Mouse (Mus musculus) heart, embryonic 16.5 days (tissue): ENCODE measurements around the gene Kank2. TPM values are rescaled to one million over a fixed set of nuclear protein-coding genes. Genes with fewer than 3 reads are reported as not detected.

Source experiments
- ATAC-seq: fragments of 200-750 bp; cut with Nextera tagmentation; replicated peaks from 2 replicates; pipeline ENCODE4 v1.8.0; 2017; ENCODE audit warnings: moderate number of reproducible peaks; ENCODE audit not compliant: insufficient read depth, low FRiP score; ENCODE audit errors: extremely low read depth
- H3K27ac ChIP-seq: fragments of 300-500 bp; sonication (generic); 2 replicates; pipeline ENCODE4 v1.5.1; 2014; ENCODE audit warnings: mild to moderate bottlenecking, low read length, control low read depth, moderate library complexity
- H3K27me3 ChIP-seq: fragments of 300-500 bp; sonication (generic); 2 replicates; pipeline ENCODE4 v1.6.1; 2014; ENCODE audit warnings: low read length, mixed read lengths; ENCODE audit not compliant: control insufficient read depth, insufficient read depth
- H3K36me3 ChIP-seq: fragments of 300-500 bp; sonication (generic); 2 replicates; pipeline ENCODE4 v1.6.1; 2014; ENCODE audit not compliant: control insufficient read depth, insufficient read depth
- H3K4me1 ChIP-seq: fragments of 300-500 bp; sonication (generic); 2 replicates; pipeline ENCODE4 v1.6.1; 2014; ENCODE audit warnings: low read length, mixed read lengths; ENCODE audit not compliant: control insufficient read depth, insufficient read depth
- H3K4me2 ChIP-seq: fragments of 300-500 bp; sonication (generic); 2 replicates; pipeline ENCODE4 v1.6.1; 2014; ENCODE audit warnings: low read depth, mild to moderate bottlenecking, control low read depth, low read length
- H3K4me3 ChIP-seq: fragments of 300-500 bp; sonication (generic); 2 replicates; pipeline ENCODE4 v1.5.1; 2014; ENCODE audit warnings: mild to moderate bottlenecking, control low read depth, low read length
- H3K9ac ChIP-seq: fragments of 300-500 bp; sonication (generic); 2 replicates; pipeline ENCODE4 v1.6.1; 2014; ENCODE audit warnings: low read length, control low read depth
- H3K9me3 ChIP-seq: fragments of 300-500 bp; sonication (generic); replicated peaks from 2 replicates; pipeline ENCODE4 v1.6.1; 2016; ENCODE audit warnings: low read length; ENCODE audit not compliant: control insufficient read depth
- WGBS: fragments of 180-500 bp; shearing (Covaris S2); extraction: QIAGEN DNeasy Blood & Tissue Kit; methylation state at CpG from one replicate; pipeline ENCODE4 v1.1.7; 2014; 5-methylcytosine and 5-hydroxymethylcytosine counted together
- polyA plus RNA-seq: library from polyadenylated mRNA; unstranded; fragments of >200 nt; fragmentation: Nextera tagmentation; extraction: Ambion mirVana; gene quantifications from 2 replicates; pipeline ENCODE4 v1.2.1, GENCODE M21; 2015

The Kank2 gene
- polyA plus RNA-seq, 1 experiment from 2014 or later: 16.6 TPM

DNA sequence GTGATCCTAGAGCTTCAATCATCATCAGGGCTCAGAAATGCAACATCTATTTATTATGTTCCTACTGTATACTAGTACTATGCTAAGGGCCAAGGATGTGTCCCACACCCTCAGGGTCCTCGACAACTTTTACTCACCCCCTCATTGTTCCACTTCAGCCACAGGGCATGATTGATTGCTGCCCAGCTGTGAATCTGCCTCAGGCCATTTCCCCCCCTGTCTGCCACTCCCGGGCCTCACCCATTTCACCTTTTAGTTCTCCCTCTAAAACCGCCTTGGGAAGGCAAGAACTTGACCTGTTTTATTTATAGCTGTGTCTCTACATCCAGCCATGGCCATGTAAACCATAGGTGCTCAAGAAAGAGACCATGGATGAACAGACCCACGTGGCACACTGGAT is 25.4 kb upstream of the Kank2 start:
- 65% methylated on average over 4 of the region's 4 CpGs for WGBS
- no peak for ATAC-seq
- H3K36me3 ChIP-seq: no peaks in the 10 kb centered on the region

DNA sequence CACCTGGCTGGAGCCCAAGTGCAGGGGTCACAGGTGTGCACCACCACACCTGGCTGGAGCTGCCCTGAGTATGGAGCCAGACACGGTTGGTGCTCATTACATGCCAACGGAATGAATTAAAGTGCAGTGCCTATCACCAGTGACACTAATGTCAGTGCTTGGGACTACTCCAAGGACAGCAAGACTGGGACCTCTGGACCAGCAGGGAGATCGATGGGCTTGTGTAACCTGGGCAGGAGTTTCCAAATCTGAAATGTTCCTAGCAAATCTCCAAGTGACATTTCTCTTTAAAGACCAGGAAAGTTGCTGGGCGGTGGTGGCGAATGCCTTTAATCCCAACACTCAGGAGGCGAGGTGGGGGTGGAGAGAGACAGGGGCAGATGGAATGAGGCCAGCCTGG is 24.1 kb upstream of the Kank2 start:
- H3K27ac ChIP-seq: no peak overlapping the region
- H3K4me2 ChIP-seq: no peak overlapping the region
- no peak overlapping the region for H3K4me3 ChIP-seq
- no peaks in the 10 kb centered on the region for H3K27me3 ChIP-seq
- no peak overlapping the region for H3K9ac ChIP-seq
- WGBS: 72% methylated on average over 6 of the region's 6 CpGs
- H3K9me3 ChIP-seq: no peaks in the 10 kb centered on the region
- no peak for ATAC-seq
- no peaks in the 10 kb centered on the region for H3K36me3 ChIP-seq
- H3K4me1 ChIP-seq: no peaks in the 10 kb centered on the region

More for the DNA sequence above, 25.4 kb upstream of the Kank2 start:
- Histone ChIP-seq H3K9ac (no peak overlapping the region), H3K4me3 (no peak overlapping the region), H3K4me1 (no peaks in the 10 kb centered on the region), H3K4me2 (no peak overlapping the region), H3K27ac (no peak overlapping the region), H3K9me3 (no peaks in the 10 kb centered on the region), H3K27me3 (no peaks in the 10 kb centered on the region)

GRCm38 (mm10) chr9:21820183-21820582 is 21.6 kb upstream of the Kank2 start:
- H3K9me3 ChIP-seq: no peaks in the 10 kb centered on the region
- no peak overlapping the region for H3K4me3 ChIP-seq
- 86% methylated on average over 12 of the region's 12 CpGs for WGBS
- H3K36me3 ChIP-seq: 0 out of 2 replicates have a peak, but pooled peaks cover 2% of the 10 kb centered on the region
- H3K4me2 ChIP-seq: no peak overlapping the region
- H3K4me1 ChIP-seq: no peaks in the 10 kb centered on the region
- no peak overlapping the region for H3K9ac ChIP-seq
- H3K27ac ChIP-seq: no peak overlapping the region
- H3K27me3 ChIP-seq: no peaks in the 10 kb centered on the region
- ATAC-seq: no peak

DNA sequence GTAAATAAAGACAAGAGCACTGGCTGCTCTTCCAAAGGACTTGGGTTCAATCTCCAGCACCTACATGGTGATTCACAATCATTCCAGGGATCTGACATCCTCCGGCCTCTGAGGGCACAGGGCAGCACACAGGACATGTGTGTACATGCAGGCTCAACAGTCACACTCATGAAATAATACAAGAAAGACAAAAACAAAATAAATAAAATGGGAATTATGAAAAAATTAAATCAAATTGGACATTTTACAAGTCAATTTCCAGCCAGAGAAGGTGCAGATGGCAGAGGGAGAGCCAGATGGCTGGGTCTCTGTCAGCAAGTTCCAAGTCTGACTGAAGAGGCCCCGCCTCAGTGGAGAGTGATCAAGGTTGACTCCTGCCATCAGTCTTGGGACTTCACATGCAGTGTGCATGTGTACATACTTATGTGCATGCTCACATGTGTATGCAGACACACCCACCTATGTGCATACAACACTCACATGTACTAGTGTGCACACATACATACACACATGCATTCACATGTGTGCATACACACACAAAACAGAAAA is 20.7 kb upstream of the Kank2 start:
- Histone ChIP-seq H3K9ac (no peak overlapping the region), H3K36me3 (0 out of 2 replicates have a peak, but pooled peaks cover 5% of the 10 kb centered on the region), H3K27ac (no peak overlapping the region), H3K4me3 (no peak overlapping the region), H3K27me3 (no peaks in the 10 kb centered on the region), H3K4me1 (no peaks in the 10 kb centered on the region), H3K4me2 (no peak overlapping the region), H3K9me3 (no peaks in the 10 kb centered on the region)
- WGBS: 94% methylated on average over 2 of the region's 2 CpGs
- no peak for ATAC-seq

GRCm38 (mm10) chr9:21818561-21818960 is 20.0 kb upstream of the Kank2 start:
- no peaks in the 10 kb centered on the region for H3K4me1 ChIP-seq
- no peak overlapping the region for H3K9ac ChIP-seq
- no peak overlapping the region for H3K27ac ChIP-seq
- H3K36me3 ChIP-seq: 0 out of 2 replicates have a peak, but pooled peaks cover 5% of the 10 kb centered on the region
- no peaks in the 10 kb centered on the region for H3K9me3 ChIP-seq
- 92% methylated on average over 6 of the region's 6 CpGs for WGBS
- H3K4me2 ChIP-seq: no peak overlapping the region
- H3K4me3 ChIP-seq: no peak overlapping the region
- no peaks in the 10 kb centered on the region for H3K27me3 ChIP-seq
- no peak for ATAC-seq

- H3K27me3 ChIP-seq: no peaks in the 10 kb centered on the region
- H3K4me1 ChIP-seq: no peaks in the 10 kb centered on the region
- no peak for ATAC-seq
- no peaks in the 10 kb centered on the region for H3K9me3 ChIP-seq
- H3K4me3 ChIP-seq: no peak overlapping the region
- H3K9ac ChIP-seq: no peak overlapping the region
- H3K4me2 ChIP-seq: no peak overlapping the region
- WGBS: 82% methylated on average over 4 of the region's 4 CpGs
- H3K36me3 ChIP-seq: 0 out of 2 replicates have a peak, but pooled peaks cover 7% of the 10 kb centered on the region
- H3K27ac ChIP-seq: no peak overlapping the region
Observed at GRCm38 (mm10) chr9:21818125-21818524, 19.6 kb upstream of the Kank2 start.

- Histone ChIP-seq H3K9me3 (no peaks in the 10 kb centered on the region), H3K4me2 (no peak overlapping the region), H3K36me3 (0 out of 2 replicates have a peak, but pooled peaks cover 7% of the 10 kb centered on the region), H3K27ac (no peak overlapping the region), H3K4me3 (no peak overlapping the region), H3K9ac (no peak overlapping the region), H3K27me3 (no peaks in the 10 kb centered on the region), H3K4me1 (no peaks in the 10 kb centered on the region)
- WGBS: 62% methylated on average over 9 of the region's 9 CpGs
- no peak for ATAC-seq
Observed at GRCm38 (mm10) chr9:21816716-21817305, 18.3 kb upstream of the Kank2 start.

GRCm38 (mm10) chr9:21811170-21811569 is 12.6 kb upstream of the Kank2 start:
- no peaks in the 10 kb centered on the region for H3K9me3 ChIP-seq
- H3K36me3 ChIP-seq: peaks cover 8% of the 10 kb centered on the region; the same call in 1 of the 2 replicates
- H3K9ac ChIP-seq: no peak overlapping the region
- H3K4me2 ChIP-seq: no peak overlapping the region
- H3K4me3 ChIP-seq: no peak overlapping the region
- H3K27me3 ChIP-seq: no peaks in the 10 kb centered on the region
- H3K4me1 ChIP-seq: no peaks in the 10 kb centered on the region
- 85% methylated on average over 5 of the region's 5 CpGs for WGBS
- no peak for ATAC-seq
- no peak overlapping the region for H3K27ac ChIP-seq

DNA sequence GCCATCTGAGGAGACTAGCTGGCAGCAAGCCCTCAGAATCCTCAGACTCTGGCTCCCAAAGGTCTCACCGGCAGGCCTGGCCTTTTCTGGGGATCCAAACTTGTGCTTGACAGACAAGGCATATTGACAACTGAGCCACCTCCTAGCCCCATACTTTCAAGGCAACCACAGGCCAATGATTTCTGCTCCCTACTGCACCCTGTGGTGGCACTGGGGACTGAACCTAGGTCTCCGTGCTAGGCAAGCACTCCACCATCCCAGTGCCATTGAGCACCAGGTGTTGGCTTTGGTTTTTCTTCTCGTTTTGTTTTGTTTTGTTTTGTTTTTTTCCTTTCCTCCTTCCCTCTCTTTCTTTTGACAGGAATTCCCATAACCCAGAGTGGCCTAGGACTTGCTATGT is 10.0 kb upstream of the Kank2 start:
- no peak for ATAC-seq
- Histone ChIP-seq H3K27ac (no peak overlapping the region), H3K4me2 (no peak overlapping the region), H3K4me1 (peaks cover 6% of the 10 kb centered on the region), H3K36me3 (peaks cover 5% of the 10 kb centered on the region; the same call in 1 of the 2 replicates), H3K27me3 (no peaks in the 10 kb centered on the region), H3K4me3 (no peak overlapping the region), H3K9ac (no peak overlapping the region), H3K9me3 (no peaks in the 10 kb centered on the region)
- WGBS: 58% methylated on average over 3 of the region's 3 CpGs
